Mouse (Mus musculus) spleen, adult 2 months (tissue): ENCODE results near the gene Gm43738. TPM values are rescaled to one million over a fixed set of nuclear protein-coding genes. Genes with fewer than 3 reads are reported as not detected.

ENCODE experiments used
- DNase-seq, 2 experiments: peaks; one replicate each; pipeline versions ENCODE4 v3.0.0 to v3.0.0-alpha.2; 2012 to 2021; ENCODE audit warnings: low spot score in 2 of 2, low read depth in 1 of 2
- H3K27ac ChIP-seq: fragments of 200-500 bp; 2 replicates; pipeline ENCODE4 v1.5.1; 2012; ENCODE audit warnings: low read length, inconsistent platforms; ENCODE audit not compliant: insufficient read depth
- H3K27me3 ChIP-seq: fragments of 200-500 bp; 2 replicates; pipeline ENCODE4 v1.6.1; 2012; ENCODE audit warnings: mild to moderate bottlenecking, moderate library complexity, low read length, inconsistent platforms; ENCODE audit not compliant: control insufficient read depth, insufficient read depth
- H3K36me3 ChIP-seq: fragments of 200-500 bp; 2 replicates; pipeline ENCODE4 v1.6.1; 2012; ENCODE audit warnings: mild to moderate bottlenecking, low read length, inconsistent platforms; ENCODE audit not compliant: control insufficient read depth, insufficient read depth
- H3K4me1 ChIP-seq: fragments of 200-500 bp; 2 replicates; pipeline ENCODE4 v1.6.1; 2011; ENCODE audit warnings: inconsistent platforms; ENCODE audit not compliant: control insufficient read depth, insufficient read depth, insufficient read length
- H3K4me3 ChIP-seq: fragments of 200-500 bp; 2 replicates; pipeline ENCODE4 v1.5.1; 2011; ENCODE audit warnings: mild to moderate bottlenecking, inconsistent platforms; ENCODE audit not compliant: insufficient read depth, insufficient read length; ENCODE audit errors: extremely low read depth
- CTCF ChIP-seq: fragments of 200-500 bp; IDR thresholded peaks from 2 replicates; pipeline ENCODE4 v1.5.1; 2011; ENCODE audit warnings: mild to moderate bottlenecking, inconsistent platforms; ENCODE audit not compliant: insufficient read depth, insufficient read length, insufficient replicate concordance; ENCODE audit errors: extremely low read depth
- POLR2A ChIP-seq: fragments of 200-500 bp; IDR thresholded peaks from 2 replicates; pipeline ENCODE4 v1.6.1; 2011; ENCODE audit warnings: low read depth, low read length, inconsistent platforms
- WGBS: fragments of 180-500 bp; shearing (Covaris S2); methylation state at CpG from one replicate; pipeline ENCODE4 v1.1.7; 2018; 5-methylcytosine and 5-hydroxymethylcytosine counted together
- polyA plus RNA-seq: library from polyadenylated mRNA; depleted of rRNA; stranded (reverse); fragments of >200 nt; gene quantifications from 2 replicates; pipeline ENCODE4 v1.2.3, GENCODE M21; 2012; rRNA removed

The Gm43738 gene
- polyA plus RNA-seq, 1 experiment = not detected

GRCm38 (mm10) chr3:89058783-89059182 lies 42.1 kb downstream of the Gm43738 start:
- Histone ChIP-seq H3K4me1 (no peaks in the 10 kb centered on the region), H3K27ac (no peak overlapping the region), H3K27me3 (no peaks in the 10 kb centered on the region), H3K4me3 (no peak overlapping the region), H3K36me3 (peaks cover 45% of the 10 kb centered on the region)
- 89% methylated on average over 3 of the region's 3 CpGs for WGBS
- peak in 1 of 2 experiments; percentile 12 for DNase-seq
- TF ChIP-seq CTCF = peak; percentile 38; the same call in 1 of the 2 replicates
- no peak for TF ChIP-seq POLR2A

- H3K4me3 ChIP-seq = no peak overlapping the region
- H3K27ac ChIP-seq = no peak overlapping the region
- no peaks in the 10 kb centered on the region for H3K27me3 ChIP-seq
- H3K4me1 ChIP-seq = no peaks in the 10 kb centered on the region
- WGBS = 95% methylated on average over 9 of the region's 9 CpGs
- peaks cover 43% of the 10 kb centered on the region for H3K36me3 ChIP-seq
- TF ChIP-seq POLR2A (no peak), CTCF (no peak)
- DNase-seq = no peak
Measured at GRCm38 (mm10) chr3:89058361-89058760, 42.5 kb downstream of the Gm43738 start.

GRCm38 (mm10) chr3:89043359-89043758 lies 57.5 kb downstream of the Gm43738 start:
- no peak for DNase-seq
- Histone ChIP-seq H3K27ac (no peak overlapping the region), H3K4me3 (no peak overlapping the region), H3K36me3 (peaks cover 42% of the 10 kb centered on the region), H3K4me1 (no peaks in the 10 kb centered on the region), H3K27me3 (no peaks in the 10 kb centered on the region)
- 93% methylated on average over 4 of the region's 4 CpGs for WGBS
- TF ChIP-seq POLR2A = no peak
- TF ChIP-seq CTCF = no peak

Other genes with a start within 250 kb of the Gm43738 start
- gene Msto1, start 187.1 kb downstream of the Gm43738 start, polyA plus RNA-seq = 17.9 and 24.0 TPM in 2 replicates
- 5.7 and 6.0 TPM in 2 replicates for gene Ash1l, start 150.5 kb downstream of the Gm43738 start, polyA plus RNA-seq
- gene Dap3, start 149.9 kb downstream of the Gm43738 start, polyA plus RNA-seq = 23.7 and 26.4 TPM in 2 replicates
- gene Rusc1, start 7.8 kb downstream of the Gm43738 start, polyA plus RNA-seq = 42.5 and 54.1 TPM in 2 replicates
- 25.6 and 30.6 TPM in 2 replicates for gene Fdps, start 860 bp upstream of the Gm43738 start, polyA plus RNA-seq
- 10.0 and 10.2 TPM in 2 replicates for gene Pklr, start 35.0 kb upstream of the Gm43738 start, polyA plus RNA-seq
- 2.7 and 3.3 TPM in 2 replicates for gene Hcn3, start 59.1 kb upstream of the Gm43738 start, polyA plus RNA-seq
- gene Clk2, start 63.7 kb upstream of the Gm43738 start, polyA plus RNA-seq = 66.6 and 72.2 TPM in 2 replicates
- gene Scamp3, start 76.4 kb upstream of the Gm43738 start, polyA plus RNA-seq = 120 and 134 TPM in 2 replicates
- gene Fam189b, start 82.0 kb upstream of the Gm43738 start, polyA plus RNA-seq = 104 and 115 TPM in 2 replicates
- gene Gba, start 101.8 kb upstream of the Gm43738 start, polyA plus RNA-seq = 59.6 and 66.6 TPM in 2 replicates
- 2.9 and 3.4 TPM in 2 replicates for gene Thbs3, start 114.1 kb upstream of the Gm43738 start, polyA plus RNA-seq
- 99.4 and 124 TPM in 2 replicates for gene Mtx1, start 126.0 kb upstream of the Gm43738 start, polyA plus RNA-seq
- 17.4 and 26.1 TPM in 2 replicates for gene Muc1, start 128.0 kb upstream of the Gm43738 start, polyA plus RNA-seq
- gene Krtcap2, start 144.9 kb upstream of the Gm43738 start, polyA plus RNA-seq = 93.5 and 129 TPM in 2 replicates
- gene Trim46, start 145.2 kb upstream of the Gm43738 start, polyA plus RNA-seq = 3.6 and 5.4 TPM in 2 replicates
- gene Dpm3, start 158.3 kb upstream of the Gm43738 start, polyA plus RNA-seq = 231 and 419 TPM in 2 replicates
- 207 and 266 TPM in 2 replicates for gene Slc50a1, start 169.5 kb upstream of the Gm43738 start, polyA plus RNA-seq
- gene Efna1, start 180.0 kb upstream of the Gm43738 start, polyA plus RNA-seq = 5.3 and 5.9 TPM in 2 replicates
- gene Efna3, start 221.9 kb upstream of the Gm43738 start, polyA plus RNA-seq = not detected in 2 replicates
- 0.62 and 1.5 TPM in 2 replicates for gene Efna4, start 236.9 kb upstream of the Gm43738 start, polyA plus RNA-seq
- gene Adam15, start 248.9 kb upstream of the Gm43738 start, polyA plus RNA-seq = 49.6 and 62.0 TPM in 2 replicates